Mouse (Mus musculus) MN1 (cell line): ENCODE data around the gene Exoc6.
A peak's percentile ranks its signal among the peaks of the same experiment; 100 is the strongest.

Source experiments
- DNase-seq: peaks from one replicate; pipeline ENCODE4 v3.0.0-alpha.2; 2016; ENCODE audit warnings: low spot score

Gene Exoc6

GRCm38 (mm10) chr19:37686941-37687850 is 137.0 kb downstream of the Exoc6 start:
- no peak for DNase-seq

- no peak for DNase-seq
Observed at GRCm38 (mm10) chr19:37689478-37689877, 139.3 kb downstream of the Exoc6 start.

GRCm38 (mm10) chr19:37690716-37691115 is 140.5 kb downstream of the Exoc6 start:
- DNase-seq: no peak

GRCm38 (mm10) chr19:37692879-37693278 is 142.7 kb downstream of the Exoc6 start:
- DNase-seq: no peak

GRCm38 (mm10) chr19:37695146-37695545 is 144.9 kb downstream of the Exoc6 start:
- DNase-seq: no peak

- no peak for DNase-seq
Observed at GRCm38 (mm10) chr19:37695762-37696602, 145.8 kb downstream of the Exoc6 start.

- DNase-seq: no peak
Observed at GRCm38 (mm10) chr19:37696603-37697334, 146.6 kb downstream of the Exoc6 start.

- DNase-seq: no peak
Observed at GRCm38 (mm10) chr19:37697335-37697636, 147.1 kb downstream of the Exoc6 start.

GRCm38 (mm10) chr19:37697651-37698272 is 147.5 kb downstream of the Exoc6 start, which contains the start of gene Cyp26a1:
TSS of gene Cyp26a1 (plus strand) at chr19:37697798.
- no peak for DNase-seq

GRCm38 (mm10) chr19:37698273-37699160 is 148.3 kb downstream of the Exoc6 start:
- DNase-seq: no peak

- DNase-seq: no peak
Observed at GRCm38 (mm10) chr19:37699711-37700110, 149.5 kb downstream of the Exoc6 start.

- no peak for DNase-seq
Observed at GRCm38 (mm10) chr19:37702377-37703076, 152.3 kb downstream of the Exoc6 start.

- DNase-seq: peak; percentile 37
Observed at GRCm38 (mm10) chr19:37703902-37704509, 153.8 kb downstream of the Exoc6 start.

- DNase-seq: no peak
Observed at GRCm38 (mm10) chr19:37705722-37706121, 155.5 kb downstream of the Exoc6 start.

- no peak for DNase-seq
Observed at GRCm38 (mm10) chr19:37714681-37715080, 164.5 kb downstream of the Exoc6 start.

GRCm38 (mm10) chr19:37715980-37716379 is 165.8 kb downstream of the Exoc6 start:
- DNase-seq: no peak

- DNase-seq: no peak
Observed at GRCm38 (mm10) chr19:37716524-37717175, 166.4 kb downstream of the Exoc6 start.

GRCm38 (mm10) chr19:37719166-37719565 is 168.9 kb downstream of the Exoc6 start:
- DNase-seq: no peak

GRCm38 (mm10) chr19:37724591-37724990 is 174.4 kb downstream of the Exoc6 start:
- no peak for DNase-seq
